Mouse (Mus musculus) kidney, embryonic 16.5 days (tissue): ENCODE data around the gene Tdp1. TPM values are rescaled to one million over a fixed set of nuclear protein-coding genes. Genes with fewer than 3 reads are reported as not detected.

Experiments used
- ATAC-seq: fragments of 200-750 bp; cut with Nextera tagmentation; 2 replicates; pipeline ENCODE4 v1.8.0; 2017; ENCODE audit warnings: moderate TSS enrichment; ENCODE audit not compliant: low FRiP score, low TSS enrichment
- H3K27ac ChIP-seq: fragments of 300-500 bp; sonication (generic); 2 replicates; pipeline ENCODE4 v1.5.1; 2014; ENCODE audit warnings: low read length
- H3K27me3 ChIP-seq: fragments of 300-500 bp; sonication (generic); 2 replicates; pipeline ENCODE4 v1.6.1; 2014; ENCODE audit warnings: low read length, control low read depth, mixed read lengths; ENCODE audit not compliant: insufficient read depth
- H3K36me3 ChIP-seq: fragments of 300-500 bp; sonication (generic); 2 replicates; pipeline ENCODE4 v1.6.1; 2014; ENCODE audit warnings: low read length, control low read depth, mixed read lengths; ENCODE audit not compliant: insufficient read depth
- H3K4me1 ChIP-seq: fragments of 300-500 bp; sonication (generic); 2 replicates; pipeline ENCODE4 v1.6.1; 2014; ENCODE audit warnings: low read length, control low read depth, mixed read lengths; ENCODE audit not compliant: insufficient read depth
- H3K4me2 ChIP-seq: fragments of 300-500 bp; sonication (generic); replicated peaks from 2 replicates; pipeline ENCODE4 v1.6.1; 2014; ENCODE audit warnings: low read depth, low read length
- H3K4me3 ChIP-seq: fragments of 300-500 bp; sonication (generic); 2 replicates; pipeline ENCODE4 v1.5.1; 2014; ENCODE audit warnings: mild to moderate bottlenecking, low read length
- H3K9ac ChIP-seq: fragments of 300-500 bp; sonication (generic); replicated peaks from 2 replicates; pipeline ENCODE4 v1.6.1; 2014; ENCODE audit warnings: low read length
- H3K9me3 ChIP-seq: fragments of 300-500 bp; sonication (generic); 2 replicates; pipeline ENCODE4 v1.6.1; 2016; ENCODE audit warnings: low read length, control low read depth
- WGBS: fragments of 180-500 bp; shearing (Covaris S2); extraction: QIAGEN DNeasy Blood & Tissue Kit; methylation state at CpG from one replicate; pipeline ENCODE4 v1.1.7; 2014; 5-methylcytosine and 5-hydroxymethylcytosine counted together
- polyA plus RNA-seq: library from polyadenylated mRNA; unstranded; fragments of >200 nt; fragmentation: Nextera tagmentation; extraction: Ambion mirVana; gene quantifications from 2 replicates; pipeline ENCODE4 v1.2.1, GENCODE M21; 2015

The Tdp1 gene
- polyA plus RNA-seq, 1 experiment from 2014 or later = 66.4 TPM

GRCm38 (mm10) chr12:99939179-99939578 lies 54.9 kb downstream of the Tdp1 start:
- Histone ChIP-seq H3K36me3 (0 out of 2 replicates have a peak, but pooled peaks cover 7% of the 10 kb centered on the region), H3K4me3 (no peak overlapping the region), H3K9ac (no peak overlapping the region), H3K9me3 (no peaks in the 10 kb centered on the region), H3K4me1 (peaks cover 19% of the 10 kb centered on the region), H3K4me2 (no peak overlapping the region), H3K27me3 (no peaks in the 10 kb centered on the region), H3K27ac (no peak overlapping the region)
- WGBS = 89% methylated on average over 6 of the region's 6 CpGs
- ATAC-seq = no peak

- Histone ChIP-seq H3K4me3 (no peak overlapping the region), H3K9ac (no peak overlapping the region), H3K4me2 (no peak overlapping the region), H3K4me1 (peaks cover 19% of the 10 kb centered on the region), H3K27ac (no peak overlapping the region), H3K27me3 (no peaks in the 10 kb centered on the region), H3K9me3 (no peaks in the 10 kb centered on the region), H3K36me3 (no peaks in the 10 kb centered on the region)
- peak; percentile 95 for ATAC-seq
- WGBS = 47% methylated on average over 7 of the region's 7 CpGs
Observed at GRCm38 (mm10) chr12:99940704-99941103, 56.4 kb downstream of the Tdp1 start.

- ATAC-seq = no peak
- H3K27me3 ChIP-seq = no peaks in the 10 kb centered on the region
Observed at GRCm38 (mm10) chr12:99942441-99942840, 58.1 kb downstream of the Tdp1 start.

GRCm38 (mm10) chr12:99952928-99953327 lies 68.6 kb downstream of the Tdp1 start:
- no peaks in the 10 kb centered on the region for H3K4me1 ChIP-seq
- H3K36me3 ChIP-seq = peaks cover 6% of the 10 kb centered on the region; the same call in 1 of the 2 replicates
- no peak overlapping the region for H3K27ac ChIP-seq
- 61% methylated on average over 7 of the region's 7 CpGs for WGBS
- no peaks in the 10 kb centered on the region for H3K9me3 ChIP-seq
- H3K27me3 ChIP-seq = no peaks in the 10 kb centered on the region
- no peak overlapping the region for H3K4me2 ChIP-seq
- ATAC-seq = no peak
- no peak overlapping the region for H3K9ac ChIP-seq
- no peak overlapping the region for H3K4me3 ChIP-seq

More at GRCm38 (mm10) chr12:99942441-99942840, 58.1 kb downstream of the Tdp1 start:
- Histone ChIP-seq H3K4me2 (no peak overlapping the region), H3K4me3 (no peak overlapping the region), H3K27ac (no peak overlapping the region), H3K36me3 (no peaks in the 10 kb centered on the region; the same call in 1 of the 2 replicates), H3K4me1 (peaks cover 19% of the 10 kb centered on the region), H3K9ac (no peak overlapping the region), H3K9me3 (no peaks in the 10 kb centered on the region)
- WGBS = 73% methylated on average over 8 of the region's 8 CpGs

- 89% methylated on average over 7 of the region's 7 CpGs for WGBS
- no peak for ATAC-seq
- H3K9me3 ChIP-seq = no peaks in the 10 kb centered on the region
Observed at GRCm38 (mm10) chr12:99956411-99956810, 72.1 kb downstream of the Tdp1 start.

GRCm38 (mm10) chr12:99958068-99959060 lies 74.0 kb downstream of the Tdp1 start:
- Histone ChIP-seq H3K9ac (no peak overlapping the region), H3K4me3 (no peak overlapping the region), H3K4me1 (peaks cover 6% of the 10 kb centered on the region; the same call in 1 of the 2 replicates), H3K9me3 (no peaks in the 10 kb centered on the region), H3K27ac (no peak overlapping the region), H3K27me3 (peaks cover 21% of the 10 kb centered on the region), H3K4me2 (no peak overlapping the region), H3K36me3 (peaks cover 6% of the 10 kb centered on the region; the same call in 1 of the 2 replicates)
- peak; percentile 39; the same call in 1 of the 2 replicates for ATAC-seq
- WGBS = 47% methylated on average over 9 of the region's 9 CpGs

More at GRCm38 (mm10) chr12:99956411-99956810, 72.1 kb downstream of the Tdp1 start:
- H3K36me3 ChIP-seq = peaks cover 6% of the 10 kb centered on the region; the same call in 1 of the 2 replicates
- no peak overlapping the region for H3K4me3 ChIP-seq
- H3K9ac ChIP-seq = no peak overlapping the region
- no peak overlapping the region for H3K27ac ChIP-seq
- H3K4me2 ChIP-seq = no peak overlapping the region
- H3K4me1 ChIP-seq = peaks cover 6% of the 10 kb centered on the region; the same call in 1 of the 2 replicates
- peaks cover 13% of the 10 kb centered on the region for H3K27me3 ChIP-seq

GRCm38 (mm10) chr12:99959291-99959690 lies 75.0 kb downstream of the Tdp1 start:
- Histone ChIP-seq H3K27ac (no peak overlapping the region), H3K9ac (no peak overlapping the region), H3K27me3 (peaks cover 30% of the 10 kb centered on the region), H3K36me3 (peaks cover 6% of the 10 kb centered on the region; the same call in 1 of the 2 replicates), H3K4me3 (no peak overlapping the region), H3K9me3 (no peaks in the 10 kb centered on the region), H3K4me2 (no peak overlapping the region), H3K4me1 (peaks cover 6% of the 10 kb centered on the region)
- no peak for ATAC-seq

- Histone ChIP-seq H3K36me3 (peaks cover 6% of the 10 kb centered on the region; the same call in 1 of the 2 replicates), H3K9ac (no peak overlapping the region), H3K27ac (no peak overlapping the region), H3K4me1 (peaks cover 12% of the 10 kb centered on the region), H3K4me2 (no peak overlapping the region), H3K4me3 (no peak overlapping the region), H3K27me3 (peaks cover 37% of the 10 kb centered on the region), H3K9me3 (no peaks in the 10 kb centered on the region)
- no peak for ATAC-seq
- WGBS = 20% methylated on average over 10 of the region's 10 CpGs
Observed at GRCm38 (mm10) chr12:99959930-99960329, 75.6 kb downstream of the Tdp1 start.

GRCm38 (mm10) chr12:99960675-99961074 lies 76.4 kb downstream of the Tdp1 start:
- 86% methylated on average over 7 of the region's 7 CpGs for WGBS
- Histone ChIP-seq H3K9ac (no peak overlapping the region), H3K27me3 (peaks cover 44% of the 10 kb centered on the region), H3K4me2 (no peak overlapping the region), H3K27ac (no peak overlapping the region), H3K4me3 (no peak overlapping the region), H3K9me3 (no peaks in the 10 kb centered on the region), H3K36me3 (peaks cover 2% of the 10 kb centered on the region; the same call in 1 of the 2 replicates), H3K4me1 (peaks cover 20% of the 10 kb centered on the region)
- no peak for ATAC-seq
